Mouse (Mus musculus): ENCODE data around the gene Klk7. TPM values are rescaled to one million over a fixed set of nuclear protein-coding genes. Genes with fewer than 3 reads are reported as not detected.

Klk7 gene
- polyA plus RNA-seq, 1 experiment from 2014 or later: not detected

DNA sequence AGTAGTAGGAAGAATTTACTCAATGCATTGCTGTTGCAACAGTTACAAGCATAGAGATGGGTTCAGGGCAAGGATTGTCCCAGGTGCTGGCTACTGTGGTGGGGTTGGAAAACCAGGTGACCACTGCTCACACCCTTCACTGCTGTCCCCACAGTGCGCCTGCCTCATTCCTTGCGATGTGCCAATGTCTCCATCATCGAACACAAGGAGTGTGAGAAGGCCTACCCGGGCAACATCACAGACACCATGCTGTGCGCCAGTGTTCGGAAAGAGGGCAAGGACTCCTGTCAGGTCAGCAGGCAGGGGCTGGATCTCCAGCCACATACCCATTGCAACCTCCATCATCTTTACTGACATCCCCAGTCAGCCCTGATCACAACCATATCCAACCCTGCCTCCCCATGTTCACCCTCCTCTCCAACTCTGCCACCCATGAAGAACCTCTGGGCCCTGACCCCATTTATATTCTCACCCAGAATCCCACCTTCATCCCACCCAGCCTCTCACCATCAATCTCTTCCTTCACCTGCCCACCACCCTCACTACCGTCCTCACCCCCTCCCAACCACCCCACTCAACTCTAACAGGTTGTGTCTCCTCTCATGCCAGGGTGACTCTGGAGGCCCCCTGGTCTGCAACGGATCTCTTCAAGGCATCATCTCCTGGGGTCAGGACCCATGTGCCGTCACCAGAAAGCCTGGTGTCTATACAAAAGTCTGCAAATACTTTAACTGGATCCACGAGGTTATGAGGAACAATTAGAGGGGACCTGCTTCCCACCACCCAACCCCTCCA is 32.7 kb upstream of the Klk7 start:
- DNase-seq (ENCODE audit: low read depth, low spot score): no peak
- no peak for TF ChIP-seq CTCF (IDR thresholded peaks at IDR 0.05)
- no peaks in the 10 kb centered on the region for H3K27me3 ChIP-seq
- in situ Hi-C loops (cut with MboI; ENCODE audit: low pct_unique_long_range_greater_than_20kb): no loop called here
- ChIA-PET POLR2A (no interaction called here), CTCF (no interaction called here)
- no peak for ATAC-seq

DNA sequence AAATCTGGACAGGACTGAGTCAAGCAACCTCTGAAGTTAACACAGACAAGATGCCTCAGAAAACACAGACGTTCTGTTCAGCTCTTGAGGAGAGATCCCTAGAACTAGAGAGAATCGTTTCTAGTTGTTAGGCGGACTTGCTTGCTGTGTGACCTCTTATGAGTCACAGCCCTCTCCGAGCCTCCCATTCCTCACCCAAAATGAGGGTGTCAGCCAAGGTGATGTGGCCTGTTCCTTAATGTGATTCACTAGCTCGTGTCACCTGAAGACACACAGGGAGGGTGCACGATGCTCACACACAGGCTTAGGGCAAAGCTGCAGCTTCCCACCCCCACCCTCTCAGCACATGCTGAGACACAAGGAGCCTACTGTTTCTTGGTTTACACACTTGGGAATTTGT is 30.9 kb upstream of the Klk7 start:
- ATAC-seq (no peak), DNase-seq (ENCODE audit: low read depth, low spot score) (no peak)
- in situ Hi-C loops (cut with MboI; ENCODE audit: low pct_unique_long_range_greater_than_20kb): no loop called here
- ChIA-PET CTCF (no interaction called here), POLR2A (no interaction called here)
- H3K27me3 ChIP-seq: no peaks in the 10 kb centered on the region
- no peak for TF ChIP-seq CTCF (IDR thresholded peaks at IDR 0.05)

DNA sequence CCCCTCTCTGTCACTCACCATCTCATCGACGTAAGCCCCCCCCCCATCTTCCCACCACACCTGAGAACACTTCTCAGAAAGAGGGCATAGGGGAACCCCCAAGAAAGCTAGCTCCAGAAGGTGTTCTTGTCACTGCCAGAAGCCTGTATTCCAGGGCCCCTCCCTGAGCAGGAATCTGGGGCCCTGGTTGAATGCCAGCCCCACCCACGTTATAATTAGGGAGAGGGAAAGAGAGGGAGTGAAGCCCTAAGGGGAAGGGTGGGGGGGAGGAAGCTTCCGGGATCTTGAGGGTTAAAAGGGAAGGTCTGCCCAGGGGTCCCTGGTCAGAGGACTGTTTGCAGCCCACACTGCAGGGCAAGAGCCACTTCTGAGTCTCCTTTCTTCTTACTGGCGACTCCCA is 30.3 kb upstream of the Klk7 start, which contains the start of gene Klk10:
Gene Klk10 (plus strand): TSS at position 290 of the 400 bp plus-strand sequence.
- TF ChIP-seq CTCF (IDR thresholded peaks at IDR 0.05): no peak
- no peaks in the 10 kb centered on the region for H3K27me3 ChIP-seq
- ATAC-seq (no peak), DNase-seq (ENCODE audit: low read depth, low spot score) (no peak)
- in situ Hi-C loops (cut with MboI; ENCODE audit: low pct_unique_long_range_greater_than_20kb): no loop called here
- ChIA-PET POLR2A (interaction anchor here (0.7 kb wide), 1 partner anchor 9 kb away, joined by 6 read pairs; no protein-coding TSS in a partner anchor), CTCF (no interaction called here)

DNA sequence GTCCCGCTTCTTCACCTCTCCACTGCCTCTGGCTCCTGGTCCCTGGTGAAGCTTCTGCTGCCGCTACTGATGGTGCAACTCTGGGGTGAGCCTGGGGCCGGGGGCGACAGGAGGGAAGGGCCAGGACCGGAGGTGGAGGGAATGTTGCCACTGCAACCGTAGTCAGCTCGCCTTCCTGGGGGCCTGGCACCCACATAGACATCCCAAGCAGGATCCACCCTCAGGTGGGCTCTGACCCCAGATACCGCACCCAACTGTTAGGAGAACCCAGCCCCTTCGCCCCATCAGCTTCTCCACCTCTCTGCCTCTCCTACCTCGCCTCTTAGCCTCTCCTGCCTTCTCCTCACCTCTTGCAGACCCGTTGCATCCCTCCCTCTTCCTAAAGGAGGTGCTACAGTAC is 29.6 kb upstream of the Klk7 start:
- in situ Hi-C loops (cut with MboI; ENCODE audit: low pct_unique_long_range_greater_than_20kb): no loop called here
- ChIA-PET POLR2A (no interaction called here), CTCF (no interaction called here)
- no peak for DNase-seq (ENCODE audit: low read depth, low spot score)
- no peak for ATAC-seq
- TF ChIP-seq CTCF (IDR thresholded peaks at IDR 0.05): no peak
- no peaks in the 10 kb centered on the region for H3K27me3 ChIP-seq

DNA sequence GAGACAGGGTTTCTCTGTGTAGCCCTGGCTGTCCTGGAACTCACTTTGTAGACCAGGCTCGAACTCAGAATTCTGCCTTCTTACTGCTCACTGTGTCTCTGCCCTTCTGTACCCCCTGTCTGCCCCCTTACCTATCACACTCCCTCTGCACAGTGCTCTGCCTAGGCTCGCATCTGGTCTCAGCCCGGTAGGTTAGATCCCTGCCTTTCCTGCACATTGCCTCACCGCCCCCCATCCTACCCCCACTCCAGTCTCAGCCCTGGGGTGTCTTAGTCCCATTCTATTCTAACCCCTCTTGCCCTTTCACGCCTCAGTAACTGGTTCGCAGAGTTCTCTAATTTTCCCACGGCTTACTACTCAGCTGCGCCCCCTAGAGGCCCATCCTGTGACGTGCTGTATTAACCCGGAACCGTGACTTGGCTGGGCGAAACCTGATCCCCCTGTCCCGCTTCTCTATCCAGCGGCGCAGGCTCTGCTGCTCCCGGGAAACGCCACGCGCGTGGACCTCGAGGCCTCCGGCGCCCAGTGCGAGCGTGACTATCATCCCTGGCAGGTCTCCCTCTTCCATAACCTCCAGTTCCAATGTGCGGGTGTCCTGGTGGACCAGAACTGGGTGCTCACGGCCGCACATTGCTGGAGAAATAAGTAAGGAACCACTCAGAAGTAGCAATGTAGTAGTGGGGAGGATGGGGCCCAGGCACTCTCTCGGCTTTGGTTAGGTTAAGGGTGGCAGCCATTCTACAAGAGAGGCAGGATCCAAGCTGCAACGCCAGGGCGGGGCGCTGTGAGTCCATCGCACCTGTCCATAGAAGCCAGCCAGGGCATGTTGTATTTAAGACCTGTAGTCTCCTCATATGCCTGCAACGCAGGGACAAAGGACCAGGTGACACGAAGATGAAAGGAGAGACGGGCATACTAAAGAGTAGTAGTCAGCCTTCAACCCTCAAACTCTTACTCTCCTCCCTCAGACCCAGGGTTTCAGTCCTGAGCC is 28.5 kb upstream of the Klk7 start:
- in situ Hi-C loops (cut with MboI; ENCODE audit: low pct_unique_long_range_greater_than_20kb): no loop called here
- ATAC-seq: no peak
- no peaks in the 10 kb centered on the region for H3K27me3 ChIP-seq
- POLR2A ChIA-PET: no interaction called here
- DNase-seq (ENCODE audit: low read depth, low spot score): no peak
- TF ChIP-seq CTCF (IDR thresholded peaks at IDR 0.05): no peak
- CTCF ChIA-PET: no interaction called here

DNA sequence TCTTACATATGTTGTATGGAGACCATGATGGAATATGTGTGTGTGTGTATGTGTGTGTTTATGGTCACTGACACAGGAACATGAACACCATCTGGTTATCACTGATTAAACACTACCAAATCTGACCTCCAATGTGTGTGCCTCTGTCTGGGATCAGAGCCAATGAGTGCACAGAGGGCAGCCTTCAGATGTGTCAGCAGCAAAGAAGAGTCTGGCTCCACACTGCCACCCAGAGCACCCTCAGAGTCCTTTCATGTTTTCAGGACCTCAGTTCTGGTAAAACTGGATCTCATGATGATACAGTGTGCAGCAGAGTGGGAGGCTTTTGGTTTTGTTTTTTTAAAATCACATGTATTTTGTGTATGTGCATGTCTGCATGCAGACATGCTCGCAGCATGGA is 25.8 kb upstream of the Klk7 start:
- no peak for TF ChIP-seq CTCF (IDR thresholded peaks at IDR 0.05)
- POLR2A ChIA-PET: no interaction called here
- in situ Hi-C loops (cut with MboI; ENCODE audit: low pct_unique_long_range_greater_than_20kb): no loop called here
- DNase-seq (ENCODE audit: low read depth, low spot score) (no peak), ATAC-seq (no peak)
- no peaks in the 10 kb centered on the region for H3K27me3 ChIP-seq
- CTCF ChIA-PET: no interaction called here

DNA sequence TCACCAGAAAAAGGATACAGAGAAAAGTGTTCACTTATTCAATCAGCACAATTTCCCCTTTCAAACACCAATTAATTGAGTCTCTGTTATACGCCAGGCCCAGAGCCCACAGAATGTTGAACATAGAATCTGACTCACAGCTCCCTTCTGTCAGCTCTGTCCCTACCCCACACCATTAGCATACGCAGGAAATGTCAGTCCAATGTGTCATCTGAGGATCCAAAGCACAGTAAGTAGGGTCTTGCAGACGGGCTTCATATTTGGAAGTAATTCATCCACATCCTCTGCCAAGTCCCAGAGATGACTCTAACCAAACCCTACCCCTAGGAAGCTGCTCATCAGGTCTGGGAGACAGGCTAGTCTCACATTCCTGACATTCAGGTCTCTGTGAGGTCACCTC is 23.0 kb upstream of the Klk7 start:
- ATAC-seq (no peak), DNase-seq (ENCODE audit: low read depth, low spot score) (no peak)
- ChIA-PET POLR2A (no interaction called here), CTCF (no interaction called here)
- in situ Hi-C loops (cut with MboI; ENCODE audit: low pct_unique_long_range_greater_than_20kb): no loop called here
- H3K27me3 ChIP-seq: no peaks in the 10 kb centered on the region
- TF ChIP-seq CTCF (IDR thresholded peaks at IDR 0.05): no peak

DNA sequence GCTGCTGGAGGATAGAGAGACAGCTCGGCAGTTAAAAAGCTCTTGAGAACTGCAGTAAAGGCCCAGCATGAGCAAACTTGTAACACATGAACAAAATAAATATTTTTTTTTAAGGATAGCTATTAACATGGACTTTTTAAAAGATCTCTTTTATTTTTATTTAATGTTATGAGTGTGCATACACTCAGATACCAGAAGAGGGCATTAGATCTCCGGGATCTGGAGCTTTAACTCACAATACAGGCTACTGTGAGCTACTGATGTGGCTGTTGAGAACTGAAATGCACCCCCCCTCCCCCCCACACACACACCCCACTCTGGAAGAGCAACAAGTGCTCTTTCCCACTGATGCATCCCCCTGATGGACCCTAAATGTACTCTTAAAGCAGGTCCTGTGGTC is 21.8 kb upstream of the Klk7 start:
- TF ChIP-seq CTCF (IDR thresholded peaks at IDR 0.05): no peak

DNA sequence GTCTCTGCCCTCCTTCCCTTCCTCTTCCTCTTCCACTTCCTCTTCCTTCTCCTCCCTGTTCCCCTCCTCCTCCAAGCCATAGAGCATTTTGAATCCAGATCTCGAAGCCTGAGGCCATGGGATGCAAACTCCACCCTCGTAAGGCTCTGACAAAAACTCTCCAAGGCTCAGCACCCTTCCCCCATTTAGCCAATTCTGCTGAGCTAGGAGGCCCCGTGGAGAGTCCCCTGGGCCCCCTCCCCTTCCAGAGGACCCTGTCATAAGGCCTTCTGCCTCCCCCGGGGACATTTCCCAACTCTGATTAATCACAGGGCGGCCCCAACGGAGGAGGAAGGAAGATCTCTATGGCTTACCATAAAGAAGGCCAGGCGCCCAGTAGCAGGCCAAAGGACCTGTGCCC is 19.5 kb upstream of the Klk7 start, which contains the start of gene Klk9:
Gene Klk9 (plus strand): TSS at position 301 of the 400 bp plus-strand sequence.
- DNase-seq (ENCODE audit: low read depth, low spot score): no peak
- CTCF ChIA-PET: no interaction called here
- in situ Hi-C loops (cut with MboI; ENCODE audit: low pct_unique_long_range_greater_than_20kb): no loop called here
- no peak for TF ChIP-seq CTCF (IDR thresholded peaks at IDR 0.05)
- POLR2A ChIA-PET: no interaction called here
- no peak for ATAC-seq
- H3K27me3 ChIP-seq: peaks cover 3% of the 10 kb centered on the region

More for the DNA sequence above, 21.8 kb upstream of the Klk7 start:
- ChIA-PET POLR2A (no interaction called here), CTCF (interaction anchor here (1.3 to 1.4 kb wide), 2 partner anchors 24 to 109 kb away, joined by 3 read pairs; no protein-coding TSS in a partner anchor)
- ATAC-seq (no peak), DNase-seq (ENCODE audit: low read depth, low spot score) (no peak)
- in situ Hi-C loops (cut with MboI; ENCODE audit: low pct_unique_long_range_greater_than_20kb): no loop called here
- H3K27me3 ChIP-seq: no peaks in the 10 kb centered on the region

DNA sequence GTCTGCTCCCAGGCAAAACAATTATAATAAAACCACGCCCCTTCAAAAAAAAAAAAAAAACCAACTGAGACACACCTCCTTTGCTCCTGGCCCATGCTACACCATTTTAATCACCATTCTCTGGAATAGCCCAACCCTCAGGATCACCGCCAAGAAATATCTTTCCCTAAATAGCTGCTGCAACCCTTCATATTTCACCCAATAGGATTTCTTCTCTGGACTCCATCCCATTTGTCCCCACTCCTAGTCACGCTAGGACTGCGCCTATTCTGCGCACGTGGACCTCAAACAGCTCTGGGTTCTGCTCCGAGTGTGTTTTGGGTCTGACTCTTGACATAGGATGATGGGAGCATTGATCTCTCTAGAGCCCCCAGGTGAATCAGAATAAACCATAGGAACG is 14.7 kb upstream of the Klk7 start:
- no peak for TF ChIP-seq CTCF (IDR thresholded peaks at IDR 0.05)
- CTCF ChIA-PET: no interaction called here
- POLR2A ChIA-PET: no interaction called here
- H3K27me3 ChIP-seq: peaks cover 3% of the 10 kb centered on the region
- no peak for ATAC-seq
- in situ Hi-C loops (cut with MboI; ENCODE audit: low pct_unique_long_range_greater_than_20kb): no loop called here
- DNase-seq (ENCODE audit: low read depth, low spot score): no peak

DNA sequence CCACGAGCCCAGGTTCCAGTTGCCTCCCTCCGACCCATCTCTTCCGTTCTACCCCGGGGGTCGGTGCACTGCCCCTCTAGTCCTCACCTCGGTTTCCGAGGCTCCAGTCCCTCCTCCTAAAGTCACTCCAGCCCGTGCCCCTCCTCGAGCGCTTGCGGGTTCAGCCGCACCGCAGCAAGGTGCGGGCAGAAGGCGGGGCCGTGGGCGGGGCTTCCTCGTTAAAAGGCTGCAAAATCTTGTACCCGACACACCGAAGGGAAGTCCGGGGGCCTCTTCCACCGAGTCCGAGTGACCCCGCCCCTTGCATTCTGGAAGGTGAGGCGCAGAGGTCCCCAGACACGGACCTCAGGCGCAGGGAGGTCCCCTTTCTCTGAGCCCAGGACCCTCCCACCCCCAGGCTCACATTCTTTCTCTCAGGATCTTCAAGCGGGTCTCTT is 13.7 kb upstream of the Klk7 start, which contains the start of gene Klk8:
Gene Klk8 (plus strand): TSS at position 245 of the 437 bp plus-strand sequence.
- POLR2A ChIA-PET: no interaction called here

More for the DNA sequence above, 13.7 kb upstream of the Klk7 start, which contains the start of gene Klk8:
- in situ Hi-C loops (cut with MboI; ENCODE audit: low pct_unique_long_range_greater_than_20kb): no loop called here
- DNase-seq (ENCODE audit: low read depth, low spot score): no peak
- H3K27me3 ChIP-seq: peaks cover 3% of the 10 kb centered on the region
- CTCF ChIA-PET: no interaction called here
- ATAC-seq: no peak
- no peak for TF ChIP-seq CTCF (IDR thresholded peaks at IDR 0.05)

Data from Patski (cell line).